Mouse (Mus musculus) CD4-positive, CD25-positive, alpha-beta regulatory T cell, adult 9 weeks (primary cell): ENCODE data around the gene Gstm1. TPM values are rescaled to one million over a fixed set of nuclear protein-coding genes. Genes with fewer than 3 reads are reported as not detected.

Experiments
- polyA plus RNA-seq: library from polyadenylated mRNA; unstranded; fragments of 100-300 nt; shearing (Covaris generic); gene quantifications from one replicate; pipeline ENCODE4 v1.2.1, GENCODE M21; 2017

Gene Gstm1
- 4.6 TPM for polyA plus RNA-seq

DNA sequence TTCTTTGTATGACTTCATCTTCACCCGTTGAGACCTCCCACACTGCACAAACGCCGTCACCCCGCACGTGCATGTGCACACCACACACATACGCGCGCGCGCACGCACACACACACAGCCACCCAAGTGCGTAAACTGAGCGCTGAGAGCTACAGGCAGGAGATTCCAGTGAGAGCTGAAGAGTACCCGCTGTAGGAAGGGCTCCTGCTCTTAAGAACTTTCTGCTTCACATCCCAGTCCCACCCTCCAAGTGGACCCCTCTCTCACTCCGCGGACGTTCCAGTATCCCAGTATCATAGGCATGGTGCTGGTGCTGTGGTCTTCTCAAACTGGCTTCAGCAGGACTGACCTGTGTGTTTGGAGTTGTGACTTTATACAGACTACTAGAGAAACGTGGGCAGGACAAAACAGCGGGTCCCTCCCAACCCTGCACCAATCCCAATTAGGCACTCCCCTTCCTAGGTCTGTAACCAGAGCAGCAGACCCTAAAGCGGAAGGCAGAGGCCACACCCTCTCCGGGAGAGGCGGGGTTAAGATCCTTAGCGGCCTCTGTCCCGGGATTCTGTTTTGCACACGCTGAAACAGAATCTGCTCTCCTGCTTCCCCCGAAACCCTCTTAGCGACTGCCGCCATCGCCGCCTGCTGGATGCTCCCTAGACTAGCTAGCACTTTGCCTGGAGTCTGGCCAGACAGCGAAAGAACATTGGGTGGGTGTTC is at the start of gene Gstm1:
Gstm1 (minus strand) TSS at position 501 of the 717 bp plus-strand sequence.

DNA sequence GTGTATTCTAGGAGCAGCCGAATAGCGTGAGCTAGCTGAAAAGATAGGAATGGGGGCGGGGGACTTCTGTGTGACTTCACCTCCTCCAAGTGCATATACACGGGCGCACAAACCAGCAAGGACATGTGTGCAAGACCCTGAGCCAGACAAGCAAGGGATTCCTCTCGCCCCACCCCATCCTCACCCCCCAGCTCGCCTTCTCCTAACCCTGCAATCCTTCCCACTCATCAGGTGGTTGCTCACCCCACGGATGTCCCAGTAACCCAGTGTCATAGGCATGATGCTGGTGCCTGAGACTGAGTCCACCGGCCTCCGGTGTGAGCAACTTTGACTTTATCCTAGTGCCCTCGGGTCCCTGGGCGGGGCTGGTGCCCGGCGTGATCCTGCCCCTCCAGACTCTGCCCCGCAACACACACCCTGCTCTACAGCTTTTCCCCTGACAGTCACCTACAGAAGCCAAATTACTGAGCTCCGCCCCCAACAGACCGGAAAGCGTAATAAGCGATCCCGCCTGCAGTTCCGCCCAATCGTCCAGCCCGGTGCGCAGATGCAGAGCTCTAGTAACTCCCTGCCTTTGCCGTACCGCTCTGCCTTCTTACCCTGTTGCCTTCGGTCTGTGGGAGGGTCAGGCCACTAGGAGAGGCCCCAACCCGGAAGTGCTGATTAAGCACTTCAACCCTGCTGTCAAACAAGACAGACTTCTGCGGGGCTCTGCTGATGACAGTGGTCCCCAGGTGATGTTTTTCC is 26.8 kb upstream of the Gstm1 start, which contains the start of gene Gstm4:
Gstm4 (minus strand) TSS at position 501 of the 747 bp plus-strand sequence.

DNA sequence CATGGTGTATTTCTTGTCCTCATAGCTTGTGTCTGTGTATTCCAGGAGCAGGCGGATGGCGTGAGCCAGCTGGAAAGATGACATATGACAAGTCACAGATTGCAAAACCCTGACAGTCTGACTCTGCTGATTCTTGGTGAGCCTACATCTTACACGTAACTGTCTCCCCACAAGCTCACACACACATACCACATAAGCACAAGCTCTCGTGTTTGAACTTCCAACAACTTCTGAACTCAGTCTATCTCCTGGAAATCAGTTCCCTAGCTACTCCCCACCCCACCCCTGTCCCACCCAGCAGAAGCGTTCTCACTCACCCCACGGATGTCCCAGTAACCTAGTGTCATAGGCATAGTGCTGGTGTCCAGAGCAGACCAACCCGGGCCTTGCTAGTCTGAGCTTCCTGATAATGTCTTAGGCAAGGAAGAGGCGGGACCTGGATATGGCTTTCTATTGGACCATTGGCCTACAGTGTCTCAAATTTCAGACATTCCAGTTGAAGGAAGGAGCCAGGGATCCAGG is 31.7 kb downstream of the Gstm1 start, which contains the start of gene Gstm2:
Gstm2 (minus strand) TSS at position 413 of the 522 bp plus-strand sequence.

DNA sequence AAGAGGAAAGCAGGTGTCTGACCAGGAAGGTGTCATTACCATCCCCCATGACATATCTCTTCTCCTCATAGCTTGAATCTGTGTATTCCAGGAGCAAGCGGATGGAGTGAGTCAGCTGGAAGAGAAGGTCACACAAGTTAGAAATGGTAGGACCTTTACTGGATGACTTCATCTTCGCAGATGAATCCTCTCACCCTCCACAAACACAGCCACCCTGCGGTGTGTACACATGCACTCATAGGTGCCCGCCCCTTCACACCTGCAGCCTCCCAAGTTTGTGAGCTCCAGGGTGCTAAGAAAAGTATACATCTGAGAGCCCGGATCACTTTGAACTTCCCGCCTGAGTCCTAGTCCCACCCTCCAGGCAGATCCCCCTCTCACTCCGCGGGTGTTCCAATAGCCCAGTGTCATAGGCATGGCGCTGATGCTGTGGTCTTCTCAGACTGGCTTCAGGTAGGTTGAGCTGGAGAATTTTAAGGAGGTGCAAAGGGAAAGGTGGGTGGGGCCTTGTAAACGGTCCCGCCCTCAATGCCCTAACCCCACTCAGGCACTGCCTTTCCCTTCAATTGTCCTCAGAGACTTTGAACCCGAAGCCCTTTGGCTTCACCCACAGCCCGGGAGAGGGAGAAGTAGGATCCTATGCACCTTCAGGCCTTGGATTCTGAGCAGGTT is 48.9 kb downstream of the Gstm1 start, which contains the start of gene Gstm3:
Gstm3 (minus strand) TSS at position 560 of the 672 bp plus-strand sequence.

Other genes starting within 250 kb of the Gstm1 start
- gene Eps8l3, start 140.7 kb downstream of the Gstm1 start, polyA plus RNA-seq = not detected
- gene Gstm5, start 122.2 kb downstream of the Gstm1 start, polyA plus RNA-seq = not detected
- 2.1 TPM for gene Gstm7, start 86.2 kb downstream of the Gstm1 start, polyA plus RNA-seq
- gene Gstm6, start 74.2 kb downstream of the Gstm1 start, polyA plus RNA-seq = not detected
- gene Gstm3, start 48.7 kb downstream of the Gstm1 start, polyA plus RNA-seq = not detected
- gene Gstm2, start 31.5 kb downstream of the Gstm1 start, polyA plus RNA-seq = not detected
- gene Gstm4, start 26.9 kb upstream of the Gstm1 start, polyA plus RNA-seq = 11.1 TPM
- 50.0 TPM for gene Ampd2, start 68.7 kb upstream of the Gstm1 start, polyA plus RNA-seq
- not detected for gene Gnat2, start 74.8 kb upstream of the Gstm1 start, polyA plus RNA-seq
- 217 TPM for gene Gnai3, start 128.2 kb upstream of the Gstm1 start, polyA plus RNA-seq
- gene Gpr61, start 136.9 kb upstream of the Gstm1 start, polyA plus RNA-seq = not detected
- gene Amigo1, start 168.4 kb upstream of the Gstm1 start, polyA plus RNA-seq = 0.21 TPM
- 28.0 TPM for gene Cyb561d1, start 183.2 kb upstream of the Gstm1 start, polyA plus RNA-seq
- gene Atxn7l2, start 193.0 kb upstream of the Gstm1 start, polyA plus RNA-seq = 9.5 TPM
- not detected for gene Sypl2, start 208.7 kb upstream of the Gstm1 start, polyA plus RNA-seq
- 156 TPM for gene Psma5, start 239.0 kb upstream of the Gstm1 start, polyA plus RNA-seq